Mouse (Mus musculus): ENCODE data around the gene Stx4a. TPM values are rescaled to one million over a fixed set of nuclear protein-coding genes. Genes with fewer than 3 reads are reported as not detected.
"Not testable (repeated sequence)": the region's sequence is repeated elsewhere in the genome, so short reads cannot be mapped to it uniquely, and the experiment has no call there.

Stx4a gene
- total RNA-seq (2021): 10 to 100 TPM; 46.4 to 56.7 TPM
- long read RNA-seq, experiment 1, transcript Stx4a-201 (11 exons, 1,456 nt): major isoform, 10 of 13 reads
- long read RNA-seq, experiment 1, partial matches to known transcripts: 2 of 13 reads
- long read RNA-seq, experiment 1, other reads (novel, unspliced or antisense): 1 of 13 reads
- long read RNA-seq, experiment 2, transcript Stx4a-201 (11 exons, 1,456 nt): major isoform, 7 of 16 reads
- long read RNA-seq, experiment 2, partial matches to known transcripts: 8 of 16 reads
- long read RNA-seq, experiment 2, other reads (novel, unspliced or antisense): 1 of 16 reads

- no peak for DNase-seq (ENCODE audit: low spot score)
These were observed at the start of gene Stx4a, which contains the start of gene Stx1b for GRCm38 (mm10) chr7:127824176-127824871. TSS of gene Stx4a (plus strand) at chr7:127824294. TSS of gene Stx1b (minus strand) at chr7:127824549.

GRCm38 (mm10) chr7:127775837-127776236, 48.3 kb upstream of the Stx4a start:
- DNase-seq (ENCODE audit: low spot score): not testable (repeated sequence)

GRCm38 (mm10) chr7:127776426-127776825, 47.7 kb upstream of the Stx4a start, which contains the start of gene Setd1a:
TSS of gene Setd1a (plus strand) at chr7:127776670.
- peak; percentile 89 for DNase-seq (ENCODE audit: low spot score)

GRCm38 (mm10) chr7:127776878-127777473, 47.1 kb upstream of the Stx4a start:
- peak; percentile 96 for DNase-seq (ENCODE audit: low spot score)

GRCm38 (mm10) chr7:127777474-127778266, 46.4 kb upstream of the Stx4a start:
- DNase-seq (ENCODE audit: low spot score): peak; percentile 52

GRCm38 (mm10) chr7:127778350-127778749, 45.7 kb upstream of the Stx4a start:
- no peak for DNase-seq (ENCODE audit: low spot score)

- no peak for DNase-seq (ENCODE audit: low spot score)
These were observed 38.8 kb upstream of the Stx4a start, which contains the start of gene Gm49388 for GRCm38 (mm10) chr7:127785308-127785707. TSS of gene Gm49388 (plus strand) at chr7:127785608.

- DNase-seq (ENCODE audit: low spot score): no peak
These were observed 26.8 kb upstream of the Stx4a start for GRCm38 (mm10) chr7:127797076-127797845.

- no peak for DNase-seq (ENCODE audit: low spot score)
These were observed 25.5 kb upstream of the Stx4a start for GRCm38 (mm10) chr7:127798591-127798990.

- no peak for DNase-seq (ENCODE audit: low spot score)
These were observed 24.9 kb upstream of the Stx4a start for GRCm38 (mm10) chr7:127799211-127799610.

GRCm38 (mm10) chr7:127799738-127800137, 24.4 kb upstream of the Stx4a start:
- DNase-seq (ENCODE audit: low spot score): no peak

GRCm38 (mm10) chr7:127800435-127801009, 23.6 kb upstream of the Stx4a start, which contains the start of gene Hsd3b7:
TSS of gene Hsd3b7 (plus strand) at chr7:127800604.
- peak; percentile 95 for DNase-seq (ENCODE audit: low spot score)

- DNase-seq (ENCODE audit: low spot score): peak; percentile 37
These were observed 23.0 kb upstream of the Stx4a start for GRCm38 (mm10) chr7:127801010-127801621.

GRCm38 (mm10) chr7:127802313-127802712, 21.8 kb upstream of the Stx4a start:
- DNase-seq (ENCODE audit: low spot score): no peak

- DNase-seq (ENCODE audit: low spot score): no peak
These were observed 15.3 kb upstream of the Stx4a start for GRCm38 (mm10) chr7:127808821-127809220.

- no peak for DNase-seq (ENCODE audit: low spot score)
These were observed 14.2 kb upstream of the Stx4a start for GRCm38 (mm10) chr7:127809846-127810245.

GRCm38 (mm10) chr7:127810650-127811049, 13.4 kb upstream of the Stx4a start:
- no peak for DNase-seq (ENCODE audit: low spot score)

- no peak for DNase-seq (ENCODE audit: low spot score)
These were observed 12.9 kb upstream of the Stx4a start for GRCm38 (mm10) chr7:127811240-127811639.

GRCm38 (mm10) chr7:127812292-127812691, 11.8 kb upstream of the Stx4a start:
- no peak for DNase-seq (ENCODE audit: low spot score)

GRCm38 (mm10) chr7:127813821-127814220, 10.3 kb upstream of the Stx4a start:
- DNase-seq (ENCODE audit: low spot score): peak; percentile 40
